Mouse (Mus musculus) brain, embryonic 14.5 days (tissue): ENCODE data around the gene Slc27a4.

ENCODE experiments used
- CTCF ChIP-seq: fragments of 200-500 bp; IDR thresholded peaks from 2 replicates; pipeline ENCODE4 v1.5.1; 2012; ENCODE audit warnings: inconsistent platforms, mild to moderate bottlenecking, moderate library complexity, borderline replicate concordance; ENCODE audit not compliant: insufficient read depth, insufficient read length; ENCODE audit errors: extremely low read depth
- POLR2A ChIP-seq: fragments of 200-500 bp; IDR thresholded peaks from 2 replicates; pipeline ENCODE4 v1.6.1; 2012; ENCODE audit warnings: mild to moderate bottlenecking, inconsistent platforms, borderline replicate concordance; ENCODE audit not compliant: poor library complexity, insufficient read depth, insufficient read length, severe bottlenecking; ENCODE audit errors: extremely low read depth

DNA sequence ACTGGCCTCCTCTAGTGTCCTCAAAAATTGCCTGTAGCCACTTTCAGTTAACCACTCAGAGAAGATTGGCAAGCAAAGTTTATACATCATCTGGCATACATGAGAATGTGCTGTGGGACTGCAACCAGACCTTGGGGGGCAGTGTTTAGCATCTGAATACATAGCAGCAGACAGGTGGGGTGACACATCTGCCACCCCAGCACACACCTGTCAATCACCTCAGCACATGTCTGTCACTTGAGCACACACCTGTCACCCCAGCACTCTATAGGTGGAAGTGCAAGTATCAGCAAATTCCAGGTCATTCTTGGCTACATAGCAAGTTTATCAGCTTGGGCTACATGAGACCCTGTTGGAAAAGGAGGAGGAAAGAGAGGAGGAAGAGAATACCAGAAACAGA lies 46.7 kb upstream of the Slc27a4 start:
- TF ChIP-seq POLR2A (no peak), CTCF (no peak)
